Mouse (Mus musculus) adrenal gland (tissue): ENCODE results near the gene Hspd1.

ENCODE experiments used
- intact Hi-C: fragments of 180-260 bp; cut with DNase I; formaldehyde crosslinking; loops from one replicate; pipeline ENCODE4 v1.15.1; 2025

Hspd1 gene

GRCm38 (mm10) chr1:55048841-55049587 lies 39.0 kb downstream of the Hspd1 start:
- intact Hi-C loops, result no loop called here

GRCm38 (mm10) chr1:55043164-55043563 lies 44.9 kb downstream of the Hspd1 start:
- intact Hi-C loops, result no loop called here

- intact Hi-C loops, result no loop called here
Measured at GRCm38 (mm10) chr1:55042246-55042645, 45.8 kb downstream of the Hspd1 start.

DNA sequence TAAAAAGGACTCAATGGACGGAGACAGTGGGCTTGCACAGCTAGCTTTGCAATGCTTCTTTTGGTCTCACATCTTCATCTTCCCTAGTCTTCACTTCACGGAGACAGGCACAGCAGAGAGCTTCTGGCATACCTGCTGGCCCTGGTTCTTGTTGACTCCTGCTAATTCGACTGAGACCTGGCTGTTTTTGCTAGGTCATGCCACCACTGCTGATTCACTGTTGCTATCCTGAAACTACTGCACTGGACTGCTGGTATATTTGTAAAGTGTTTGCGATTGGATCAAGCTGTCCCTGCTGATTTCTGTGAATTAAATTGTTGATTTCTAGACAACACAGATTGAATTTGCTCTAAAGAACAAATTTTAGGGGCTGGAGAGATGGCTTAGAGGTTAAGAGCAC lies 46.4 kb downstream of the Hspd1 start:
- intact Hi-C loops, result no loop called here

- intact Hi-C loops, result no loop called here
Measured at GRCm38 (mm10) chr1:55039944-55040343, 48.1 kb downstream of the Hspd1 start.

GRCm38 (mm10) chr1:55031026-55031779 lies 56.8 kb downstream of the Hspd1 start:
- intact Hi-C loops, result no loop called here

DNA sequence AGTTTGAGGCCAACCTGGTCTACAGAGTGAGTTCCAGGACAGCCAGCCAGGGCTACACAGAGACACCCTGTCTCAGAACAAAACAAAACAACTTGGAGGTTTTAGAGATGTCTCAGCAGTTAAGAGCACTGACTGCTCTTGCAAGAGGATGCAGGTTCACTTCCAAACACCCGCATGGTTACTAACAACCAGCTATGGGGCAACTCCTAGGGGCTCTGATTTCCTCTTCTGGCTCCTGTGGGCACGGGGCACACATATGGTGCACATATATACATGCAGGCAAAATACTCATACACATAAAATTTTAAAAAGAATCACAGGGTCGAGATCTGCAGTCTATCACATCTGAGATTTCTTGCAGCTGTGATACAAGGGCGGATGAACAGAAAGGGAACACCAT lies 58.6 kb downstream of the Hspd1 start:
- intact Hi-C loops, result no loop called here

GRCm38 (mm10) chr1:55028512-55029249 lies 59.4 kb downstream of the Hspd1 start:
- intact Hi-C loops, result no loop called here

DNA sequence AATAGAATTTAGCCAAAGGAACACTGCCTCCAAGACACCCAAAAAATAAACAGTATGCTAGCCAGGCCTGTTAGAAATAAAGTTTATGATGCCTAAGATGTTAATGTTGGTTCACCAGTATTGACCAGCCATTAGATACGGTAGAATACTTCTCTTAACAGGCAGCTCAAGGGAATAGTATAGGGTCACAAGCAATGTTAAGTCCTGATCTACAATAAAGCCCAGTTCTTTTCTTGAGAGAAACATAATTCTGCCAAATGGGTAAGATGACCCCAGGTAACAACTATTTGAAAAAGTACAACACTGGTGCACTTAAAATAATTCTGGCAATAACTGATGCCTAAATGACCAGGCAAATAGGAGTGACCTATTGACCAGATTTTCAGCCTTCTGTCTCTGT lies 60.1 kb downstream of the Hspd1 start:
- intact Hi-C loops, result no loop called here
